ENCODE assay signal across 19 mouse cellular contexts in genomic region chr6:52752832-52753231, GRCm38 (mm10).
"Had no signal": no experiment of that assay in that cellular context is flagged by ENCODE, and none has a peak within 500 bp of the region (broad histone marks: within the 10 kb centered on the region; RNA-seq: fewer than 3 reads in every experiment).

No protein-coding gene starts in this region.

- H3K4me2 ChIP-seq: lung, embryonic 15.5 days; midbrain, embryonic 12.5 days; neural tube, embryonic 12.5 days had no signal

- DNase-seq: lung, adult 2 months; lung, postnatal 14 days; lung, postnatal 36 days; midbrain, embryonic 14.5 days; retina, postnatal 1 day; right cerebral cortex, adult 18-20 months; right cerebral cortex, postnatal 25 days; right cerebral cortex, postnatal 4 days; spleen, adult 18-20 months; thymus, adult 18-20 months; thymus, postnatal 14 days; thymus, postnatal 36 days had no signal

- H3K9me3 ChIP-seq: lung, embryonic 15.5 days; megakaryocyte, embryonic 14.5 days; midbrain, embryonic 12.5 days; neural tube, embryonic 12.5 days had no signal

- H3K4me3 ChIP-seq: lung, embryonic 15.5 days; megakaryocyte, embryonic 14.5 days; midbrain, embryonic 12.5 days; neural tube, embryonic 12.5 days had no signal

- ATAC-seq: lung, postnatal 0 days; midbrain, embryonic 16.5 days had no signal

- H3K27ac ChIP-seq: lung, embryonic 15.5 days; macrophage; midbrain, embryonic 12.5 days; neural tube, embryonic 12.5 days had no signal

- H3K4me1 ChIP-seq: lung, embryonic 15.5 days; midbrain, embryonic 12.5 days; neural tube, embryonic 12.5 days had no signal

- H3K9ac ChIP-seq: lung, embryonic 15.5 days; midbrain, embryonic 12.5 days; neural tube, embryonic 12.5 days had no signal

- H3K27me3 ChIP-seq: lung, embryonic 15.5 days; megakaryocyte, embryonic 14.5 days; midbrain, embryonic 12.5 days; neural tube, embryonic 12.5 days had no signal
